Mouse (Mus musculus) liver, embryonic 12.5 days (tissue): ENCODE results near the gene Troap. TPM values are rescaled to one million over a fixed set of nuclear protein-coding genes. Genes with fewer than 3 reads are reported as not detected.
A peak's percentile ranks its signal among the peaks of the same experiment; 100 is the strongest.
"Not testable (repeated sequence)": the region's sequence is repeated elsewhere in the genome, so short reads cannot be mapped to it uniquely, and the experiment has no call there.

Experiments
- ATAC-seq: fragments of 200-750 bp; cut with Nextera tagmentation; 2 replicates; pipeline ENCODE4 v1.8.0; 2017; ENCODE audit warnings: moderate number of reproducible peaks, mild to moderate bottlenecking, moderate library complexity
- H3K27ac ChIP-seq: fragments of 300-500 bp; sonication (generic); 2 replicates; pipeline ENCODE4 v1.5.1; 2016; ENCODE audit warnings: mild to moderate bottlenecking
- H3K27me3 ChIP-seq: fragments of 300-500 bp; sonication (generic); replicated peaks from 2 replicates; pipeline ENCODE4 v1.6.1; 2016; ENCODE audit warnings: mild to moderate bottlenecking, moderate library complexity
- H3K36me3 ChIP-seq: fragments of 300-500 bp; sonication (generic); 2 replicates; pipeline ENCODE4 v1.6.1; 2016; ENCODE audit warnings: mild to moderate bottlenecking, moderate library complexity
- H3K4me1 ChIP-seq: fragments of 300-500 bp; sonication (generic); 2 replicates; pipeline ENCODE4 v1.6.1; 2016
- H3K4me2 ChIP-seq: fragments of 300-500 bp; sonication (generic); 2 replicates; pipeline ENCODE4 v1.6.1; 2016; ENCODE audit warnings: mild to moderate bottlenecking, moderate library complexity
- H3K4me3 ChIP-seq: fragments of 300-500 bp; sonication (generic); 2 replicates; pipeline ENCODE4 v1.5.1; 2016; ENCODE audit warnings: mild to moderate bottlenecking, moderate library complexity
- H3K9ac ChIP-seq: fragments of 300-500 bp; sonication (generic); 2 replicates; pipeline ENCODE4 v1.6.1; 2016; ENCODE audit warnings: mild to moderate bottlenecking, moderate library complexity
- H3K9me3 ChIP-seq: fragments of 300-500 bp; sonication (generic); replicated peaks from 2 replicates; pipeline ENCODE4 v1.6.1; 2016; ENCODE audit warnings: mild to moderate bottlenecking, moderate library complexity
- WGBS: fragments of 180-500 bp; shearing (Covaris S2); methylation state at CpG from one replicate; pipeline ENCODE4 v1.1.7; 2016; ENCODE audit not compliant: insufficient replicate concordance; 5-methylcytosine and 5-hydroxymethylcytosine counted together
- polyA plus RNA-seq: library from polyadenylated mRNA; unstranded; fragments of >200 nt; fragmentation: Nextera tagmentation; extraction: Ambion mirVana; gene quantifications from 2 replicates; pipeline ENCODE4 v1.2.1, GENCODE M21; 2016

Troap gene
- polyA plus RNA-seq, 1 experiment from 2014 or later: 23.6 TPM

DNA sequence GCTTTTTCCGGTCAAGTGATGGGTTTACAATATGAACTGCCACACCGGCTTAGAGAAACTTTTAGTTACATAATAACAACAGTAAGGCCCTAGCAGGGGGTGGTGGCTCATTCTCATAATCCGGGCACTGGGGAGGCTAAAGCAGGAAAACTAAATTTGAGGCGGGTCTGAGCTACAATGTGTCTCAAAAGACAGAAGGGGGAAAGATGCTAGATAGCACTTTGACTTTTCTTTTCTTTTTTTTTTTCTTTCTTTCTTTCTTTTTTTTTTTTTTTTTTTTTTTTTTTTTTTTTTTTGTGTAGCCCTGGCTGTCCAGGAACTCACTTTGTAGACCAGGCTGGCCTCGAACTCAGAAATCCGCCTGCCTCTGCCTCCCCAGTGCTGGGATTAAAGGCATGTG, 28.6 kb upstream of the Troap start:
- H3K4me3 ChIP-seq, H3K9ac ChIP-seq, H3K9me3 ChIP-seq, H3K27ac ChIP-seq, H3K4me1 ChIP-seq, ATAC-seq, H3K36me3 ChIP-seq, H3K4me2 ChIP-seq: not testable (repeated sequence)
- WGBS: 73% methylated on average over 6 of the region's 6 CpGs
- peaks cover 44% of the 10 kb centered on the region for H3K27me3 ChIP-seq

DNA sequence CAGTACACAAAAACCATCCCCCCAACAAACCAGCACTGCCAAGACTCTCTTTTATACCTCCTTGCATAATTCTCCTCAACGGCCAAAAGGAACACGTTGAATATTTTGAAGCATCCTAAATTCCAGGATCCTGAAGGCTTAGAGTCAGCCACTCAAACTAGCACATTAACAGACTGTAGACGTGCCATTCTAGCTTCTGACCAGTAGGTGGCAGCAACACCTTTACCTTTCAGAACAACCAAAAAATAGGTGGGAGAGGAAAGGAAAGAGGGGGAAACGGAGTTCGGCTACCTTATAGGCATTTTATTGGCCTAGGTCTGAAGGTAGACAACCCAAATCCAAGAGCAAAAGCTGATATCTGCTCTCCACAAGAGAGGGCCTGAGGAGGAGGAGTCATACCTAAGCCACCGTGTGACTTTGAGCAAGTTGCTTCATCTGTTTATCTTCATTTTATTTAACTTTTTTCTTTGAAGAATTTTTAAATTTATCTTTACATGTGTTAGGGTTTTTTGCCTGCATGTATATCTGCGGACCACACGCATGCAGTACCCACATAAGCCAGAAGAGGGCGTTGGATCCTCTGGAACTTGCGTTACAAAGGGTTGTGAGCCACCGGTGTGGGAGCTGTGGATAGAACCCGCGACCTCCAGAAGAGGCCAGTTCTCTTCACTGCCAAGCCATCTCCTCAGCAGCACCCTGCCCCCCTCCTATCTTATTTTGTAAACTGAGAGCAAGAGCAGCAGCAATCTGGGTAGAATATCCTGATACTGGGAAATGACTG, 24.7 kb upstream of the Troap start:
- H3K27me3 ChIP-seq: peaks cover 61% of the 10 kb centered on the region
- no peaks in the 10 kb centered on the region for H3K9me3 ChIP-seq
- H3K4me1 ChIP-seq: no peaks in the 10 kb centered on the region
- H3K9ac ChIP-seq: no peak overlapping the region
- no peak overlapping the region for H3K4me3 ChIP-seq
- WGBS: 30% methylated on average over 13 of the region's 13 CpGs
- H3K36me3 ChIP-seq: no peaks in the 10 kb centered on the region
- H3K27ac ChIP-seq: no peak overlapping the region
- no peak overlapping the region for H3K4me2 ChIP-seq
- no peak for ATAC-seq

DNA sequence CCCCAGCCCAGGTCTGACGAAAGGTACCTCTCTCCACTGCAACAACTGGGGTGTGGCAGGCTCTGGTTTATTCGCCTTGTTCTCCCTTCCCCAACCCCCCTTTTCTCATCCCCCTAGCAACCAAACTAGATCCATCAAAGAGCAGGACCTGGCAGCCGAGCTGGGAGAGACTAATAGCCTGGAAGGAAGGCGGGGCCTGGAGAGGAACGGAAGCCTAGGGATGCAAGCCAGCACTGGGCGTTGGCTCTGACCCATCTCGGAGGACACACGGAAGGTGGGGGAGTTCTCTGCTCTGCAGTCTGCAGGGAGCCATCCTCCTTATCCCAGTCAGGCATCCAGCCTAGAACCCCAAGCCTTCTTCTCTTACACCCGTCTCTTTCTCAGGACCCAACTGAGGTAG, 21.0 kb upstream of the Troap start:
- Histone ChIP-seq H3K4me2 (no peak overlapping the region), H3K27me3 (peaks cover 84% of the 10 kb centered on the region), H3K4me1 (peaks cover 19% of the 10 kb centered on the region), H3K9ac (no peak overlapping the region), H3K27ac (no peak overlapping the region), H3K4me3 (no peak overlapping the region), H3K9me3 (no peaks in the 10 kb centered on the region), H3K36me3 (no peaks in the 10 kb centered on the region)
- WGBS: 22% methylated on average over 9 of the region's 9 CpGs
- no peak for ATAC-seq

DNA sequence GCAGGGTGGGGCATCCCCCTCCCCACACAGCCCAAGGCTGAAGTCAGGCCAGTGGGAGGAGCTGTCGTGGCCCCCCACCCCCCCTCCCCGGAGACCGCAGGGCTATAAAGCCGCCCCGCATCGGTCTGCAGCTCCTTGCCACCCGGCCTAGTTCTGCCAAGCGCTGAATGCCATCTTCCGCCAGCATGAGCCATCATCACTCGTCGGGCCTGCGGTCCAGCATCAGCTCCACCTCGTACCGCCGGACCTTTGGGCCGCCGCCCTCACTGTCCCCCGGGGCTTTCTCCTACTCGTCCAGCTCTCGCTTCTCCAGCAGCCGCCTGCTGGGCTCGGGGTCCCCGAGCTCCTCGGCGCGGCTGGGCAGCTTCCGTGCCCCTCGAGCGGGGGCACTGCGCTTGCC, 19.3 kb upstream of the Troap start, which contains the start of gene Prph:
Prph (plus strand) TSS at position 135 of the 400 bp plus-strand sequence.
- Histone ChIP-seq H3K4me3 (peak within 1 kb of the TSS; percentile 38), H3K36me3 (no peaks in the 10 kb centered on the region), H3K9ac (no peak within 1 kb of the TSS), H3K27ac (no peak within 1 kb of the TSS), H3K9me3 (no peaks in the 10 kb centered on the region), H3K4me2 (peak within 1 kb of the TSS; percentile 54), H3K4me1 (peaks cover 19% of the 10 kb centered on the region), H3K27me3 (peaks cover 99% of the 10 kb centered on the region)
- WGBS: 4% methylated on average over 30 of the region's 30 CpGs
- no peak for ATAC-seq

DNA sequence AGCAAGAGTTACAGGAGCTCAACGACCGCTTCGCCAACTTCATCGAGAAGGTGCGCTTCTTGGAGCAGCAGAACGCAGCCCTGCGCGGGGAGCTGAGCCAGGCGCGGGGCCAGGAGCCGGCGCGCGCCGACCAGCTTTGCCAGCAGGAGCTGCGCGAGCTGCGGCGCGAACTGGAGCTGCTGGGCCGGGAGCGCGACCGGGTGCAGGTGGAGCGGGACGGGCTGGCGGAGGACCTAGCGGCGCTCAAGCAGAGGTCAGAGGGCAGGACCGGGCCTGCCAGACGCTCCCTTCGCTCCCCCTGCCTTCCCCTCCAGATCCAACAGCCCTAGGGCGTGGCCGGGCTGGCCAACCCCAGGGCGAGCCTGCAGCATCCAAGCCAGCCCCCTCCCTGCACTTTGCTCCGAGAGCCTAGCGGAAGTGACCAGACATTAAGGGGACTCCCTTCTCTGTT, 18.8 kb upstream of the Troap start:
- 1% methylated on average over 37 of the region's 37 CpGs for WGBS
- peak; percentile 42 for ATAC-seq

DNA sequence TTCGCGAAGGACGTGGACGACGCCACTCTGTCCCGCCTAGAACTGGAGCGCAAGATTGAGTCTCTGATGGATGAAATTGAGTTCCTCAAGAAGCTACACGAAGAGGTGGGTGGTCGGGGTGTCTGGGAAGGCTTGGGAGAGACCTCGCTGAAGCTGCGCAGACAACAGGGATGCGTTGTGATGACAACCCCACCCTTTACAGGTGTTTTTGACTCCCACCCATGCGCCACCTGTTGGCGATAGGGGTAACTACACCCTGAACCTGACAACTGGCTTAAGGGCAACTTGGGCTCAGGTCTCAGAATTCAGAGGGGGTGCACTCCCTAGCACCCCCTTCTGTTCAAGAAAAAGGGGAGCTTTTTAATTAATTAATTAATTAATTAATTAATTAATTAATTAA, 18.0 kb upstream of the Troap start:
- H3K27me3 ChIP-seq: peaks cover 98% of the 10 kb centered on the region
- no peak overlapping the region for H3K9ac ChIP-seq
- peaks cover 19% of the 10 kb centered on the region for H3K4me1 ChIP-seq
- H3K9me3 ChIP-seq: no peaks in the 10 kb centered on the region
- peak; percentile 28; the same call in 1 of the 2 replicates for ATAC-seq
- H3K27ac ChIP-seq: no peak overlapping the region
- no peaks in the 10 kb centered on the region for H3K36me3 ChIP-seq
- 11% methylated on average over 14 of the region's 14 CpGs for WGBS
- H3K4me3 ChIP-seq: no peak overlapping the region
- peak overlapping the region; percentile 54; the same call in 1 of the 2 replicates for H3K4me2 ChIP-seq

More for the DNA sequence above, 18.8 kb upstream of the Troap start:
- Histone ChIP-seq H3K27ac (no peak overlapping the region), H3K9me3 (no peaks in the 10 kb centered on the region), H3K36me3 (no peaks in the 10 kb centered on the region), H3K4me2 (peak overlapping the region; percentile 54), H3K4me3 (peak overlapping the region; percentile 38), H3K27me3 (peaks cover 99% of the 10 kb centered on the region), H3K9ac (no peak overlapping the region), H3K4me1 (peaks cover 19% of the 10 kb centered on the region)

DNA sequence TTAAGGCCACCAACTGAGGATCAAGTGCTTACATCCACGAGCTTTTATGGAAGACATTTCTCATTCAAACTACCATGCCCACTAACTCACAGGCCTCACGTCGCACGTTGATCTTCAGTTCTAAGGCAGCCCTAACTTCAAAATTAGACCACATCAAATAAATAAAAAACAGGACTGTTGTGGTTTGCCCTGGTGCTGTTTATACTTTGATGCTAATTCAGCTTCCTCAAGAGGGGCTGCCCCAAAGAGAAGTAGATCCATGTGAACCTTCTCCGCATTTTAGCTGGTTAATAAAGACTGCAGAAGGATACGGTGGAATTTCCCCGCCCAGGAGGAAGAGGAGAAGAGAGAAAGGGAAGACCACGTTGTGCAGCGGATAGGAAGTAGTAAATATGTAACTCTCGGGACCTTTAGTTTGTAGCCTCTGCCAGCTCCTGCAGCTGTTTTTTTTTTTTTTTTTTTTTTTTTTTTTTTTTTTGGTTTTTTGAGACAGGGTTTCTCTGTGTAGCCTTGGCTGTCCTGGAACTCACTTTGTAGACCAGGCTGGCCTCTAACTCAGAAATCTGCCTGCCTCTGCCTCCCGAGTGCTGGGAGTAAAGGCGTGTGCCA, 8.7 kb upstream of the Troap start:
- Histone ChIP-seq H3K9me3 (no peaks in the 10 kb centered on the region), H3K9ac (no peak overlapping the region), H3K36me3 (no peaks in the 10 kb centered on the region), H3K27me3 (peaks cover 67% of the 10 kb centered on the region), H3K4me2 (no peak overlapping the region), H3K4me3 (no peak overlapping the region), H3K4me1 (no peaks in the 10 kb centered on the region), H3K27ac (no peak overlapping the region)
- WGBS: 58% methylated on average over 12 of the region's 12 CpGs
- ATAC-seq: no peak

DNA sequence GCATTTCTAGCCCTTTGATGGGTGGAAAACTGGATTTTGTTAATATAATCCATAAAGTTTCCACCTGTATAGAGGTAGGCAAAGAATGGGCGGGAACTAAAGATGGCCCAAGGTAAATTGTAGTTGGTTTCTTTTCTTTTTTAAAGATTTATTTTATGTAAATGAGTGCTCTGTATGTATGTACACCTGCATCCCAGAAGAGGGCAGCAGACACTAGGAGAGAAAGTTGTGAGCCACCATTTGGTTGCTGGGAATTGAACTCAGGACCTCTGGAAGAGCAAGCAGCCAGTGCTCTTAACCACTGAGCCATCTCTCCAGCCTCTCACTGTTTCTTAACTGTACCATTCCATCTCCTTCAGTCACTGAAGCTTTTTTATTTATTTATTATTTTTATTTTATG, 2.4 kb upstream of the Troap start:
- no peak overlapping the region for H3K27ac ChIP-seq
- H3K4me3 ChIP-seq: no peak overlapping the region
- ATAC-seq: no peak
- H3K9me3 ChIP-seq: no peaks in the 10 kb centered on the region
- H3K27me3 ChIP-seq: peaks cover 23% of the 10 kb centered on the region
- 60% methylated on average over 1 of the region's 1 CpGs for WGBS
- peaks cover 7% of the 10 kb centered on the region for H3K36me3 ChIP-seq
- no peak overlapping the region for H3K4me2 ChIP-seq
- peaks cover 20% of the 10 kb centered on the region for H3K4me1 ChIP-seq
- no peak overlapping the region for H3K9ac ChIP-seq

DNA sequence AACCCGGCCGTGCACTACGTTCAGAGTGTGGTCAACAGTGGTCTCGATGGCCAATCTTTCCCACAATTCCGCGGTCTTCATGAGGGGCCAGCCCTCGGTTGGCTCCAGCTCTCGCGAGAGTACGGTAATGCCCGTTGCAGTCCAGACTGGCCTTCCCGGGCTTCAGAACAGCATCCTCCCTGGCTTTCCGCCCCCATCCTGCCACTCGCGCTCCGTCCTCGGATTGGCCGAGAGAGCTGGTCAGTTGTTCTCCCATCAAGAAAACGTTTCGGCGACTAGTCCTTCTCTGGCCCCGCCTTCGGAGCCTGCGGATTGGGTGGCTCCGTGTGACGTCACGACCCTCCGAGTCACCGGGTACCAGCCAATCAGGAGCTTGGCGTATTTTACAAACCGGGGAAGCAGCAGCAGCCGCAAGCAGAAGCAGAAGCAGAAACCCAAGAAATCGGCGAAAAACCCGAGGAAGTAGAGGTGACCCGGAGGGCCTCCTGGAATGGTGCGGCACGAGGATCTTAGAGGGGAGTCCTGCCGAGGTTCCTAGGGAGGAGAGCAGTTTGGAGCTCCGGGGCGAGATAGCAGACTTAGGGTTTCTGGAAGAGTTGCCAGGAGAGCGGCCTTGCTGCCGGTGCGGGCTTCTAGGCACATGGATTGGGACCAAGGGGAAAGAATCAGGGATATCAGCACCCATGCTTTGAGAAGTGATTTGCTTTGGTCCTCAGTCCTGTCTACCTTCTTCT, 392 bp downstream of the Troap start:
- Histone ChIP-seq H3K4me2 (peak overlapping the region; percentile 83), H3K27me3 (peaks cover 8% of the 10 kb centered on the region; the same call in 1 of the 2 replicates), H3K4me1 (peaks cover 35% of the 10 kb centered on the region), H3K9ac (peak overlapping the region; percentile 88), H3K4me3 (peak overlapping the region; percentile 89), H3K36me3 (peaks cover 34% of the 10 kb centered on the region), H3K9me3 (no peaks in the 10 kb centered on the region), H3K27ac (peak overlapping the region; percentile 92)
- WGBS: under 1% methylated on average over 44 of the region's 44 CpGs
- peak; percentile 93 for ATAC-seq

DNA sequence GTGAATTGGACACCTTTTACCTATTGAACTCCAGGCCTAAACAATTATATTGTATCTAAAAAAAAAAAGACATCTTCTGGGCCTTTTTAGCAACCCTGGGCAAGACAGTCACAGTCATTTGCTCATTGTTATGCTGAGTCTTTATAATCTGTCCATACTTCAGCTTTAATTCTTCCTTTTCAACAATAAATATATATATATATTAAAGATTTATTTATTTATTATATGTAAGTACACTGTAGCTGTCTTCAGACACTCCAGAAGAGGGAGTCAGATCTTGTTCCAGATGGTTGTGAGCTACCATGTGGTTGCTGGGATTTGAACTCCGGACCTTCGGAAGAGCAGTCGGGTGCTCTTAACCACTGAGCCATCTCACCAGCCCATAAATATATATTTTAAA, 1.6 kb downstream of the Troap start:
- not testable (repeated sequence) for H3K27ac ChIP-seq, ATAC-seq
- peak overlapping the region; percentile 88 for H3K9ac ChIP-seq

DNA sequence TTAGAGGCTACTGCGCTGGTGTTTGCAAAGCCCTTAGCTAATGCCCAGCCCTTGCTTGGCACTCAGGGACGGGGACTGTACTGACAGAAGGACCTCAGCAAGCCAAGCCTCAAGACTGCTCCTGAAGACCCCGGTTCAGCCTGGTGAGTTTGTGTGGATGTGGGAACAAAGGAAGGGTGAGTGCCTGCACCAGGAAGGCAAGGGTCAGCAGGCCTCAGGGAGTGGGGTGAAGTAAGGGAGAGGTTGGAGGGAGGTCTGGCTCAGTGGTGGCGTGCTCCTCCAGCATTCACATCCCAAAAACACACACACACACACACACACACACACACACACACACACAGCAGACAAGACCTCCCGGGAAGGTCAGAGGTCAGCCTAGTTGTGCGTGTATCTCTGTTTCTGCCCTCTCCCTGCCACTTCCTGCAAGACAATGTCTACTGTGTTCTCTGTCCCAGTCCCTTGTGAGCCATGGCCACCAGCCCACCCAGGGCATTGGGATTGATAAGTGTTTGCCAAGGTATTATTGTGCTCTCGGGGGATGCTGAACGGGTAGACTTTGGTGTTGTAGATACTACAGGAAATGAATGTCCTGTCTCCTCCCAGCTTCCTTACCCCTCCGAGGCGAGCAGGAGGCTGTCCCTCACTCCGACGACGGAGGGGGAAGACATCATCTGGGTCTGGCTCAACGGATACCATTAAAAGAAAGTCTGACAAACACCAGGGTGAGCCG, 4.0 kb downstream of the Troap start:
- Histone ChIP-seq H3K4me2 (no peak overlapping the region), H3K4me1 (peaks cover 36% of the 10 kb centered on the region), H3K27ac (no peak overlapping the region), H3K4me3 (no peak overlapping the region), H3K36me3 (peaks cover 70% of the 10 kb centered on the region), H3K27me3 (peaks cover 5% of the 10 kb centered on the region), H3K9me3 (no peaks in the 10 kb centered on the region), H3K9ac (no peak overlapping the region)
- WGBS: 82% methylated on average over 15 of the region's 15 CpGs
- ATAC-seq: no peak

More for the DNA sequence above, 1.6 kb downstream of the Troap start:
- H3K4me3 ChIP-seq: peak overlapping the region; percentile 89
- H3K27me3 ChIP-seq, H3K9me3 ChIP-seq: not testable (repeated sequence)
- H3K4me1 ChIP-seq: peaks cover 35% of the 10 kb centered on the region
- peaks cover 47% of the 10 kb centered on the region for H3K36me3 ChIP-seq
- 95% methylated on average over 3 of the region's 3 CpGs for WGBS
- peak overlapping the region; percentile 83 for H3K4me2 ChIP-seq
